Mouse (Mus musculus) liver, postnatal 0 days (tissue): ENCODE results near the gene Mgp. TPM values are rescaled to one million over a fixed set of nuclear protein-coding genes. Genes with fewer than 3 reads are reported as not detected.

Source experiments
- ATAC-seq: fragments of 200-750 bp; cut with Nextera tagmentation; 2 replicates; pipeline ENCODE4 v1.8.0; 2017; ENCODE audit warnings: mild to moderate bottlenecking, moderate library complexity
- DNase-seq: peaks from one replicate; pipeline ENCODE4 v3.0.0-alpha.2; 2016
- H3K27ac ChIP-seq: fragments of 300-500 bp; sonication (generic); 2 replicates; pipeline ENCODE4 v1.5.1; 2014; ENCODE audit warnings: antibody characterized with exemption, moderate library complexity, mild to moderate bottlenecking, low read depth
- H3K27me3 ChIP-seq: fragments of 300-500 bp; sonication (generic); 2 replicates; pipeline ENCODE4 v1.6.1; 2014; ENCODE audit warnings: low read length, control low read depth, mixed read lengths; ENCODE audit not compliant: insufficient read depth
- H3K36me3 ChIP-seq: fragments of 300-500 bp; sonication (generic); replicated peaks from 2 replicates; pipeline ENCODE4 v1.6.1; 2014; ENCODE audit warnings: mild to moderate bottlenecking, control low read depth, low read length, moderate library complexity, mixed read lengths; ENCODE audit not compliant: insufficient read depth
- H3K4me1 ChIP-seq: fragments of 300-500 bp; sonication (generic); 2 replicates; pipeline ENCODE4 v1.6.1; 2014; ENCODE audit warnings: antibody characterized with exemption, mild to moderate bottlenecking, control low read depth; ENCODE audit not compliant: insufficient read depth
- H3K4me2 ChIP-seq: fragments of 300-500 bp; sonication (generic); 2 replicates; pipeline ENCODE4 v1.6.1; 2014; ENCODE audit warnings: low read depth, mild to moderate bottlenecking, low read length, moderate library complexity, mixed read lengths
- H3K4me3 ChIP-seq: fragments of 300-500 bp; sonication (generic); 2 replicates; pipeline ENCODE4 v1.5.1; 2014; ENCODE audit warnings: low read depth, low read length
- H3K9ac ChIP-seq: fragments of 300-500 bp; sonication (generic); replicated peaks from 2 replicates; pipeline ENCODE4 v1.6.1; 2014; ENCODE audit warnings: mild to moderate bottlenecking, moderate library complexity
- H3K9me3 ChIP-seq: fragments of 300-500 bp; sonication (generic); 2 replicates; pipeline ENCODE4 v1.6.1; 2016; ENCODE audit warnings: mild to moderate bottlenecking, control low read depth, low read length, mixed read lengths
- CTCF ChIP-seq: sonication (generic); IDR thresholded peaks from 2 replicates; pipeline ENCODE4 v1.5.1; 2016; ENCODE audit warnings: antibody characterized with exemption, low read depth
- EP300 ChIP-seq: IDR thresholded peaks from 2 replicates; pipeline ENCODE4 v1.6.1; 2016; ENCODE audit warnings: antibody characterized with exemption, low read depth, mild to moderate bottlenecking
- WGBS: fragments of 180-500 bp; shearing (Covaris S2); extraction: QIAGEN DNeasy Blood & Tissue Kit; methylation state at CpG from one replicate; pipeline ENCODE4 v1.1.7; 2014; ENCODE audit not compliant: insufficient replicate concordance; 5-methylcytosine and 5-hydroxymethylcytosine counted together
- polyA plus RNA-seq: library from polyadenylated mRNA; unstranded; fragments of >200 nt; fragmentation: Nextera tagmentation; extraction: Ambion mirVana; gene quantifications from 2 replicates; pipeline ENCODE4 v1.2.1, GENCODE M21; 2015

Mgp gene
- polyA plus RNA-seq, 1 experiment from 2014 or later, result 4.5 TPM

DNA sequence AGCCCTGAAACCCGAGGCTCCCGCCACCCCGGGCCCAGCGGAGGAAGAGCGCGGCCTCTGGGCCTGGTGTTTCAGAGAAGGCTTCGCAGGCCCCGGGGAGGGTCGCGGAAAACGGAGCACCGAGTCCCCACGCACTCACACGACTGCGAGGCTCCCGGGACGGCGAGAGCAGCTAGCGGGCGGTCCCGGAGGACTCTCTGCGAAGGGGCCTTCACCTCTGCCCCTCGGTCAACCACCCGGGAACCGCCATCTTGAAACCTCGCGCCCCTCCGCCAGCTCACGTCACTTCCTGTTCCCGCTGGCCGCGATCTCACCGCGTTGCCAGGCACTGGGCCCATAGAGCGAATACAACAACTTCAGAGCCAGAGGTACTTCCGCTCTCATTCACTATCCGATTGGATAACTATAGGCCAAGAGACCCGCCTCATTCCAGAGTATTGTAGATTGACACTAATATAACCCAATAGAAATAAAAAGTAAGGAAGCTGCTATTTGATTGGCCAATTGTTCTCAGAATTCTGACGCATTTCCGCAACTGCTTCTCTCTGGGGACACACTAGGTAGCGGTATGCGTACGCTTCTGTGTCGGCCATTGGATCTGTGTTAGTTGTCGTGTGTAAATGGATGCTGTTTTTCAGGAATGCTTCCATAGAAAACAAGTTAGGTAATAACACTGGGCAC lies 47.6 kb downstream of the Mgp start, which contains the start of gene Wbp11:
Wbp11 (minus strand) TSS at position 353 of the 681 bp plus-strand sequence.
- WGBS, result under 1% methylated on average over 45 of the region's 45 CpGs
- Histone ChIP-seq H3K36me3 (peaks cover 21% of the 10 kb centered on the region), H3K4me1 (peaks cover 16% of the 10 kb centered on the region), H3K4me3 (peak within 1 kb of the TSS; percentile 93), H3K9ac (peak within 1 kb of the TSS; percentile 98), H3K9me3 (no peaks in the 10 kb centered on the region), H3K27ac (peak within 1 kb of the TSS; percentile 90), H3K27me3 (no peaks in the 10 kb centered on the region), H3K4me2 (peak within 1 kb of the TSS; percentile 89)
- ATAC-seq (peak; percentile 100), DNase-seq (peak; percentile 95)
- TF ChIP-seq EP300 (peak; percentile 56; the same call in 1 of the 2 replicates), CTCF (peak; percentile 67)

DNA sequence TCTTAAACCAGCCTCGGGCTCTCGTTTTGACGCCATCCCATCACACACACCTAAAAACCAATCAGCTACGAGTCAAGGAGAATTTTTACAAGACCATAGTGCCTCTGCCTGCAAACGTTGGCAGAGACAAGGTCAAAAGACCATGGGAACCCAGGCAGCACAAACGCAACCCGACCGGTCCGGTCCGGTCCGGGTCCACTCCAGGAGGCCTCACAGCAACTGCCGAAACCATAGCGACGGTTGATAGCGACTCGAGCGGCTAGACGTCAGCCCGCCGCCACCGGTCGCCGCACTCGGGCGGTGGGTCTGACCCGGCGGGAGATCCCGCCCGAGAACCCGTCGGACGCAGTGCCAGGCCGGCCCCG lies 48.1 kb downstream of the Mgp start, which contains the start of gene BC049715:
BC049715 (plus strand) TSS at position 111 of the 365 bp plus-strand sequence.
- Histone ChIP-seq H3K36me3 (peaks cover 27% of the 10 kb centered on the region), H3K4me1 (peaks cover 16% of the 10 kb centered on the region), H3K4me2 (peak within 1 kb of the TSS; percentile 89), H3K4me3 (peak within 1 kb of the TSS; percentile 93), H3K9ac (peak within 1 kb of the TSS; percentile 98), H3K27me3 (no peaks in the 10 kb centered on the region), H3K27ac (peak within 1 kb of the TSS; percentile 90), H3K9me3 (no peaks in the 10 kb centered on the region)
- ATAC-seq (peak; percentile 26), DNase-seq (no peak)
- no peak for TF ChIP-seq EP300
- TF ChIP-seq CTCF, result no peak
- under 1% methylated on average over 34 of the region's 34 CpGs for WGBS

DNA sequence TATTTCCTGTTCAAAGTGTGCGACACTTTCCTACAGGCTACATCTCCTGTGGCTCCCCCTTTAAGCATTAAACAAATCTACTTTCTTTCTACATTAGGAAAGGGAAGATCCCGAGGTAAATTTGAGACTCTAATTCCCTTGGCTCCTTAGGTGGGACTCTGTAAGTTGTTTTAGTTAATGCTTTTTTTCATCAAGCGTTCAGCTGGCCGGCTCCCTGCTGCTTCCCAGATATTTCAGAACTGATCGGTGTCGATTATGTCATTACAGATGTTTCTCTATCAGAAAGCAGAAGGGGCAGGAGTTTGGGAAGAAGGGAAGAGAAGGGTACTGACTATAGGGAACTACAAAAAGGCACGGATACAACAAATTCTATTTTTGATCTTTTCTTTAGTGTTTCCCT lies 48.5 kb downstream of the Mgp start:
- peaks cover 16% of the 10 kb centered on the region for H3K4me1 ChIP-seq
- H3K4me2 ChIP-seq, result peak overlapping the region; percentile 89
- DNase-seq (no peak), ATAC-seq (no peak)
- peak overlapping the region; percentile 93 for H3K4me3 ChIP-seq
- H3K27me3 ChIP-seq, result no peaks in the 10 kb centered on the region
- peak overlapping the region; percentile 90 for H3K27ac ChIP-seq
- peak overlapping the region; percentile 98 for H3K9ac ChIP-seq
- peaks cover 29% of the 10 kb centered on the region for H3K36me3 ChIP-seq
- no peak for TF ChIP-seq EP300
- TF ChIP-seq CTCF, result no peak
- no peaks in the 10 kb centered on the region for H3K9me3 ChIP-seq
- WGBS, result 4% methylated on average over 7 of the region's 7 CpGs

DNA sequence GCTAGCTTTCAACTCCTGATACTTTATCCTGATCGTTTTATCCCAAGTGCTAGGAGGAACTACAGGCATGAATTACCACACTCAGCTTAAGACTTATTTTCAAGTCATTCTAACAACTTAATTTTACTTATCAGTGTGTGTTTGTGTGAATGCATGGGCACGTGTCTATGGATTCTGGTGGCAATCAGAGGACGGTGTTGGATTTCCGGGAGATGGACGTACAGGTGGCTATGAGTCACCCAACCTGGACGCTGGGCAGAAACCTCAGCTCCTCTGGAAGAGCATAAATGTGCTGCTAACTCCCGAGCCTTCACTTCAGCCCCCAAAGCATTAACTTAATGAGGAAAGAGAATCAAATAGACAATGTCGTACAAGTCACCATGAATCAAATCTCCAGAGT lies 50.6 kb downstream of the Mgp start:
- Histone ChIP-seq H3K27me3 (no peaks in the 10 kb centered on the region), H3K4me3 (no peak overlapping the region), H3K27ac (no peak overlapping the region), H3K9me3 (no peaks in the 10 kb centered on the region), H3K4me2 (no peak overlapping the region), H3K36me3 (peaks cover 51% of the 10 kb centered on the region), H3K4me1 (peaks cover 16% of the 10 kb centered on the region), H3K9ac (no peak overlapping the region)
- ATAC-seq (no peak), DNase-seq (no peak)
- 95% methylated on average over 8 of the region's 8 CpGs for WGBS
- no peak for TF ChIP-seq EP300
- TF ChIP-seq CTCF, result no peak

Other genes with a start within 250 kb of the Mgp start
- 30.7 and 31.3 TPM in 2 replicates for gene Plbd1, start 213.9 kb downstream of the Mgp start, polyA plus RNA-seq
- gene Gucy2c, start 94.1 kb downstream of the Mgp start, polyA plus RNA-seq, result 0.57 and 0.99 TPM in 2 replicates
- 1.1 and 1.4 TPM in 2 replicates for gene Hist4h4, start 71.4 kb downstream of the Mgp start, polyA plus RNA-seq
- gene H2afj, start 67.6 kb downstream of the Mgp start, polyA plus RNA-seq, result 147 and 152 TPM in 2 replicates
- 0.44 and 0.99 TPM in 2 replicates for gene BC049715, start 48.2 kb downstream of the Mgp start, polyA plus RNA-seq
- gene Wbp11, start 47.6 kb downstream of the Mgp start, polyA plus RNA-seq, result 32.8 and 33.8 TPM in 2 replicates
- gene Smco3, start 40.4 kb downstream of the Mgp start, polyA plus RNA-seq, result not detected in 2 replicates
- 10.6 and 11.1 TPM in 2 replicates for gene Art4, start 18.1 kb downstream of the Mgp start, polyA plus RNA-seq
- 0.40 and 0.42 TPM in 2 replicates for gene Erp27, start 46.4 kb upstream of the Mgp start, polyA plus RNA-seq
- 0.34 and 0.77 TPM in 2 replicates for gene Pde6h, start 48.0 kb upstream of the Mgp start, polyA plus RNA-seq
- 190 and 192 TPM in 2 replicates for gene Arhgdib, start 66.1 kb upstream of the Mgp start, polyA plus RNA-seq